Mouse (Mus musculus) brain, embryonic 14.5 days (tissue): ENCODE results near the gene Dcun1d2.

Experiments used
- CTCF ChIP-seq: fragments of 200-500 bp; IDR thresholded peaks from 2 replicates; pipeline ENCODE4 v1.5.1; 2012; ENCODE audit warnings: inconsistent platforms, mild to moderate bottlenecking, moderate library complexity, borderline replicate concordance; ENCODE audit not compliant: insufficient read depth, insufficient read length; ENCODE audit errors: extremely low read depth
- POLR2A ChIP-seq: fragments of 200-500 bp; IDR thresholded peaks from 2 replicates; pipeline ENCODE4 v1.6.1; 2012; ENCODE audit warnings: mild to moderate bottlenecking, inconsistent platforms, borderline replicate concordance; ENCODE audit not compliant: poor library complexity, insufficient read depth, insufficient read length, severe bottlenecking; ENCODE audit errors: extremely low read depth

DNA sequence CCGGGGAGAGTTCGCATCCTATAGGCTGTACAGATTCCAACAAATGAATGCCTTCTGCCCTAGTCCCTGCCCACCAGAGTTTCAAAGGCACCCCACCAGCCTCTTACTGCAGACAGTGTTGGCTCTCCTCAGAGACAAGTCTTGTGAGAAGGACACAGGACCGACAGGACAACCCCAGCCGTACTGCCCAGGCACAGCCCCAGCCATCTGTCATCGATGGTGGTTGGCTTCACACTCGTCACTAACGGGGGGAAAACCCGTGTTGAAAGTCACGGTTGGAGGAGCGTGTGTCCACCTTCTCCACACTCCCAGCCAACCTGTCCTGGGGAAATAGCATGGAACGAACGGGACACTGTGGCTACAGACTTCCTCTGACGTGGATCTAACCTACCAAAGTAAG is 53.1 kb downstream of the Dcun1d2 start:
- TF ChIP-seq CTCF: no peak
- TF ChIP-seq POLR2A: no peak
